Mouse (Mus musculus): ENCODE data around the gene Sf3b2.
A peak's percentile ranks its signal among the peaks of the same experiment; 100 is the strongest.

Sf3b2 gene

GRCm38 (mm10) chr19:5272801-5273733 is 22.2 kb downstream of the Sf3b2 start, which contains the start of gene Pacs1:
Gene Pacs1, minus strand, starts transcription at chr19:5273119.
- peak; percentile 94 to 97 for DNase-seq

- peak; percentile 56 to 65 for DNase-seq
Measured at GRCm38 (mm10) chr19:5272326-5272795, 22.9 kb downstream of the Sf3b2 start.

- no peak for DNase-seq
Measured at GRCm38 (mm10) chr19:5271430-5271829, 23.8 kb downstream of the Sf3b2 start.

GRCm38 (mm10) chr19:5269392-5269791 is 25.9 kb downstream of the Sf3b2 start:
- no peak for DNase-seq

DNA sequence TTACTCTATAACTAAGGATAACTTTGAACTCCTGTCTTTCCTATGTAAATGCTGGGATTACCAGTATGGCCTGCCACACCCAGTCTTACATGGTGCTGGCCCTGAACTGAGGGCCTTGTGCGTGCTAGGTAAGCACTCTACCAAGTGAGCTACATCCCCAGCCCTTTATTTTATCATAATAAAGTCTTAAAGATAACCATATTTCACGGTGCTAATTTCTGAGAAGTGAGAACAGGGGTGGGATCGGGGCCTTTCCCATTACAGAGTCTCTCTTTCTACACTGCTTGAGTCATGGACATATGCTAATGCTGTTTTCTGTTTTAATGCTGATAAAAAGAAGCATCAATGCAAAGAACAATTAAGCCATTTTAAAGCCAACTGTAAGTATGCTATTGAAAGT is 26.4 kb downstream of the Sf3b2 start:
- no peak for DNase-seq

DNA sequence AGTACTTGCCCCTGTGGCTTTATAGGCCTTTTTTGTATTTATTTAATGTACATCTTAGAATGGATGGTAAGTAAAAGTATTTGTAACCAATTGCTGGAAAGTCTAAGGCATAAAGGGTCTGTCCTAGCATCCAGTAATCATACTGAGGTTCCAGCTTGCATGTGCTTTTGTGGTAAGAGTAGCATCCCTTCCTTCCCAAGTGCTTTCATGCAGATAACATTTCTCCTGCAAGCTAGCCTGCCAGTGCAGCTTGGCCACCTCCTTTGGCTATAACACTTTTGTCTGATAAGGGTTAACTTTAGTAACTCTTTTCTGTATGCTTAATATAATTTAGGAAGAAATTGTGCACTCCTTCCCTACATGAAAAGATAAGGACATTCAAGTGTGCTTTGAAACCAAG is 27.2 kb downstream of the Sf3b2 start:
- no peak for DNase-seq

DNA sequence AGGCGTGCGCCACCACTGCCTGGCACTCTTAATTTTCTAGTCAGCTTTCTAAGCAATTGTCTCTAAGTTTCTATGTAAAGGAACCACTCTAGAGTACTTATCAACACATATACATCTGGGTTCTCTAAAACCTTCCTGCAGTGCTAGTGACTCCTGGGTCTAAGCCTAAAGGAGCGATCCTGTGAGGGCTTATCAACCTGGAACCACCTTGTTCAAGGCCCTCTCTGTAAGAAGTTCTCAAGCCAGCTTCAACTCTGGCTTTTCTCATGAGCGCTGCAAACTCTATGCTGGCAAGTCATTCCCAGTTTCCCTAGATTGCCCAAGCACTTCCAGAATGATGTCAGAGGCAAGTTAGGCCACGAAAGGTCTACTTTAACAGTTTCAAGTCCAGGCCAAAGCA is 28.2 kb downstream of the Sf3b2 start:
- no peak for DNase-seq

- peak; percentile 34 to 36 for DNase-seq
Measured at GRCm38 (mm10) chr19:5257140-5257539, 38.1 kb downstream of the Sf3b2 start.

GRCm38 (mm10) chr19:5236981-5237380 is 58.3 kb downstream of the Sf3b2 start:
- DNase-seq = peak; percentile 21 to 58

- DNase-seq = no peak
Measured at GRCm38 (mm10) chr19:5232696-5233095, 62.6 kb downstream of the Sf3b2 start.

- DNase-seq = no peak
Measured at GRCm38 (mm10) chr19:5230110-5230509, 65.1 kb downstream of the Sf3b2 start.

GRCm38 (mm10) chr19:5224624-5225023 is 70.6 kb downstream of the Sf3b2 start:
- DNase-seq = no peak

DNA sequence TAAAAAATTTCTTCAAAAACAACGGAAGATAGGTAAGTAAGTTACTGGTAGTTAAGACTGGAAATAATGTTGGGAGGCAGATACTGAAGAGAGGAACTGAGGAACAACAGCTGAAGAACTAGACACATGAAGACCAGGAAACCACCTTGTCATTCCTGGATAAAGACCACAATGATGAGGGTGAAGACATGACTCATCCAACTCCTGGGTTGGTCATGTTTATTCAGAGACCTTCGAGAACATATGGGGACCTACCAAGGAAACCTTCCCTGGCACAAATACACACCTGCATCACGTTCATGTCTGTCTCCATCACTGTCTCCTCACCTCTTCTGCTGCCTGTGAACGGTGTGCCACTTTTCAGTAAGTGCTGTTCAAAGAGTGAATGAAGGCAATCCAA is 71.2 kb downstream of the Sf3b2 start:
- DNase-seq = no peak

Measured in lung, postnatal 4 days (tissue).